Comparison of ENCODE assay signal across 18 mouse cellular contexts in genomic region chr1:134700634-134701033, GRCm38 (mm10). TPM values are rescaled to one million over a fixed set of nuclear protein-coding genes. Genes with fewer than 3 reads are reported as not detected.
A peak's percentile ranks its signal among the peaks of the same experiment; 100 is the strongest.
DNase-seq lines count a peak whose midpoint lies in the region; ATAC-seq lines count a peak whose summit lies in the region.
"Had no signal": no experiment of that assay in that cellular context is flagged by ENCODE, and none has a peak within 500 bp of the region (broad histone marks: within the 10 kb centered on the region; RNA-seq: fewer than 3 reads in every experiment).

No protein-coding gene starts in this region.

- no peaks in the 10 kb centered on the region for H3K36me3 ChIP-seq in kidney, embryonic 15.5 days
- H3K36me3 ChIP-seq: neural tube, embryonic 13.5 days had no signal

- 0 out of 2 replicates have a peak overlapping the region, but pooled peaks have one; percentile 4 for H3K27ac ChIP-seq in kidney, embryonic 15.5 days
- H3K27ac ChIP-seq: neural tube, embryonic 13.5 days; stomach, postnatal 0 days had no signal

- peak; percentile 51 for DNase-seq in cerebellum, adult 11-12 months
- DNase-seq in kidney, postnatal 25 days: no peak
- peak; percentile 49 for DNase-seq in MN1 (ENCODE audit: low spot score)
- DNase-seq in cerebellum, postnatal 14 days: peak; percentile 56 to 57
- no peak for DNase-seq in adrenal gland, postnatal 10 days
- DNase-seq in gastrocnemius, postnatal 10 days: no peak
- DNase-seq: heart, adult 18-20 months; layer of hippocampus, adult 9-11 months; lung, adult 18-20 months; right cerebral cortex, postnatal 25 days had no signal

- 19% methylated on average over 5 of the region's 5 CpGs for WGBS in kidney, embryonic 15.5 days

- H3K4me2 ChIP-seq in kidney, embryonic 15.5 days: no peak overlapping the region
- H3K4me2 ChIP-seq: neural tube, embryonic 13.5 days had no signal

- H3K9me3 ChIP-seq in kidney, embryonic 15.5 days (replicated peaks): no peaks in the 10 kb centered on the region
- H3K9me3 ChIP-seq: neural tube, embryonic 13.5 days had no signal

- H3K27me3 ChIP-seq in kidney, embryonic 15.5 days: no peaks in the 10 kb centered on the region

- ATAC-seq in cerebellum, adult (ENCODE audit: insufficient number of reproducible peaks, low FRiP score, low TSS enrichment): no peak
- ATAC-seq in kidney, embryonic 15.5 days (replicated peaks; ENCODE audit: low FRiP score): peak; percentile 57; the same call in 1 of the 2 replicates
- ATAC-seq: intestine, embryonic 16.5 days had no signal

- H3K9ac ChIP-seq in kidney, embryonic 15.5 days: no peak overlapping the region
- H3K9ac ChIP-seq: neural tube, embryonic 13.5 days had no signal

- H3K4me3 ChIP-seq in kidney, embryonic 15.5 days (replicated peaks): no peak overlapping the region
- H3K4me3 ChIP-seq: erythroblast, embryonic 14.5 days; neural tube, embryonic 13.5 days had no signal

- H3K4me1 ChIP-seq in kidney, embryonic 15.5 days: peaks cover 18% of the 10 kb centered on the region

RNA-seq across cellular contexts. Expression of gene Syt2, which starts 54.2 kb away (rescaled TPM):
- 0.78 and 1.5 TPM in 2 replicates for polyA plus RNA-seq in kidney, embryonic 15.5 days (2015; fragmentation: Nextera tagmentation; extraction: Ambion mirVana)
- 1 to 10 TPM; 1.3 to 5.2 TPM for total RNA-seq in adrenal gland, postnatal 10 days (2021)
- under 1 TPM; 0.07 to 0.28 TPM for total RNA-seq in gastrocnemius, postnatal 10 days (2021)
- total RNA-seq: heart, adult 18-20 months; hematopoietic stem cell, adult 5-6 weeks; liver, adult 2 months had no signal
- polyA plus RNA-seq: liver, adult 2 months had no signal

Comparison
In these comparisons a context has a peak if more than half of its experiments do, and no peak if none do; other contexts are left out.
1. DNase-seq: peak in cerebellum, adult 11-12 months (single experiment), MN1 (single experiment) and cerebellum, postnatal 14 days (2 of 2); none in kidney, postnatal 25 days (0 of 2), adrenal gland, postnatal 10 days (single experiment) and gastrocnemius, postnatal 10 days (single experiment).